Mouse (Mus musculus): Measurements from ENCODE around the gene Klrb1.
"Not testable (repeated sequence)": the region's sequence is repeated elsewhere in the genome, so short reads cannot be mapped to it uniquely, and the experiment has no call there.

Gene Klrb1

DNA sequence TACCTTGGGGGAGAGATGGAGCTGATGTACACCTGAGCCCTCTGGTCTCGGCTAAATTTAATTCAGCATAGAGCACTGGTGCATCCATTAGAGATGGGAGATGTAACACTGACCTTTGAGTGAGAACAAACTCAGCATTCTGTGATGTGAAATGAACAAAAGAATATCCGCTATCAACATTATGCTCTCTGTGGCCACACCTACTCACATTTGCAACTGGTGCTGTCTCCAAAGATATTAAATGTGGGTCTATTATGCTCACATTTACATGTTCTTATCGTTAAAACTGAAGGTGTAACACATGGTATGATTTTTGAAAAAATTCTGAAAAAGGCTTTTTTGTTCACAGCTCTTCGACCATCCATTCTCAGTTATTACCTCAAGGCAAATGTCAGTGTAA lies at the start of gene Klrb1:
Klrb1 (minus strand) TSS at position 101 of the 400 bp plus-strand sequence.
- DNase-seq (ENCODE audit: low spot score in 2 of 2), result no peak

- DNase-seq (ENCODE audit: low spot score in 2 of 2), result peak in 1 of 2 experiments; percentile 17
These were observed 46.8 kb upstream of the Klrb1 start for GRCm38 (mm10) chr6:128769481-128770253.

GRCm38 (mm10) chr6:128768047-128768446 lies 45.2 kb upstream of the Klrb1 start:
- no peak for DNase-seq (ENCODE audit: low spot score in 2 of 2)

GRCm38 (mm10) chr6:128766486-128767254 lies 43.8 kb upstream of the Klrb1 start:
- DNase-seq (ENCODE audit: low spot score in 2 of 2), result peak; percentile 74 to 77

- no peak for DNase-seq (ENCODE audit: low spot score in 2 of 2)
These were observed 42.4 kb upstream of the Klrb1 start for GRCm38 (mm10) chr6:128765211-128765610.

- no peak for DNase-seq (ENCODE audit: low spot score in 2 of 2)
These were observed 41.7 kb upstream of the Klrb1 start for GRCm38 (mm10) chr6:128764598-128764997.

DNA sequence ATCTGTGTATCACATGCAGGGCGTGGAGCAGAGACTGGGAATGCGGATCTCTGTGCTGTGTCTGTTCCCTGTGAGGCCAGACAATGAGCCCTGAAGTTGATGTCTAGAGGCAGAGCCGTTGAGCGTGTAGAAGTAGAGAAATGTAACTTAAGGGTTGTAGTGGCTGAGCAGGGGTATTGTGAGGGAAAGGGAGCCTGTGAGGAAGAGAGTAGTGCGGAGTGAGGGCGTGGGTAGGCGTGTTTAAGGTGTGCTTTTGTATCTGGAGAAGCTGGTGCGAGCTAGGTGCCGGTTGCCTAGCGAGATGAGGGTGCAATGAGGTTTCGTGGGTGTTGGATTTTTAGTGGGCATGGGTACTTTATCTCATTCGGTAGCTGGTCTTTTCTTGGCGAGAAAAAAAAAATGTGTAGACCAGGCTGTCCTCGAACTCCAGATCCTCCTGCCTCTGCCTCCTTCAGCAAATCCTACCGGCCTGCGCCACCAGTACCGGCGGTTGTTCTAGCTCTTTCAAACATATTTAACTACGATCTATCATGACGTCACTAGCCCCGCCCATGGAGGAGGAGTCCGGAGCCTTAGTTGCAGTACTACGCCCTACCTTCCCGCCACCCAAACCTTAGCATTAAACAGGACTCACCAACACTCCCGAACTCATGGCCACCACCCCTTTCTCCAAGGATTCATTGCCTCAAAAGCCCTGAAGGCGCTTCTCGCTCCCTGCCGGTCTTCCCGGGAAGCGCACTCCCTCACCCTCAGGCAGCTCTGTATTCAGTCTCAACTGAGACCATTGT lies 41.1 kb upstream of the Klrb1 start:
- peak; percentile 95 to 97 for DNase-seq (ENCODE audit: low spot score in 2 of 2)

GRCm38 (mm10) chr6:128762892-128763670 lies 40.2 kb upstream of the Klrb1 start:
- DNase-seq (ENCODE audit: low spot score in 2 of 2), result peak in 1 of 2 experiments; percentile 41

GRCm38 (mm10) chr6:128761144-128761540 lies 38.3 kb upstream of the Klrb1 start:
- DNase-seq (ENCODE audit: low spot score in 2 of 2), result no peak

DNA sequence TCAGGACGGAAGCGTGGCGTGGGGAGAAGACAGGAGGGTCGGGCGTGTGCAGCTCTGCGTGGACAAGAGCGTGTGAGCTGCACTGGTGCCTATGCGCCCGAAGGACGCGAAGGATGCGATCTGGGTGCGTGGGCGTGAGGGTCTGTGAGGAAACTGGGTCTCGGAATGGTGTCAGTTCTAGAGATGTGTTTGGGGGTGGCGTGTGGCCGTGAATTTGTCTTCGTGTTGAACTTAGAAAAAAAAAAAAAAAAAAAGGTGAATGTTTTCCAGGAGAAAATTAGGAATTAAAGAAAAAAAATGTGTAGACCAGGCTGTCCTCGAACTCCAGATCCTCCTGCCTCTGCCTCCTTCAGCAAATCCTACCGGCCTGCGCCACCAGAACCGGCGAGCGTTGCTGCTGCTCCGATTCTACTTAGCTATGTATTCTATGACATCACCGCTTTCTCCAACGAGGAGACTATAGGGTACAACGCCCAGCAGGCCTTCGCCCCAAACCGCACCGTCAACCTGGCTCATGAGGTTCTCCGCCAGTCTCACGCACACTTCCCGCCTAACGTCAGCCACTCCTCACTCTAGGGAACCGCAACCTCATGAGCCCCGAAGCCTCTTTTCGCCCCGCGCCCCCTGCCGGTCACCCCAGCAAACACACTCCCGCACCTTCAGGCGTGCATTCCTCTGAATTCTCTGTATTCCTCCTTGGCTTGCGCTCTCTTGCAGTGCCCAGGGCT lies 37.7 kb upstream of the Klrb1 start:
- peak; percentile 89 to 90 for DNase-seq (ENCODE audit: low spot score in 2 of 2)

- DNase-seq (ENCODE audit: low spot score in 2 of 2), result peak; percentile 90 to 92
These were observed 37.2 kb upstream of the Klrb1 start for GRCm38 (mm10) chr6:128760016-128760415.

DNA sequence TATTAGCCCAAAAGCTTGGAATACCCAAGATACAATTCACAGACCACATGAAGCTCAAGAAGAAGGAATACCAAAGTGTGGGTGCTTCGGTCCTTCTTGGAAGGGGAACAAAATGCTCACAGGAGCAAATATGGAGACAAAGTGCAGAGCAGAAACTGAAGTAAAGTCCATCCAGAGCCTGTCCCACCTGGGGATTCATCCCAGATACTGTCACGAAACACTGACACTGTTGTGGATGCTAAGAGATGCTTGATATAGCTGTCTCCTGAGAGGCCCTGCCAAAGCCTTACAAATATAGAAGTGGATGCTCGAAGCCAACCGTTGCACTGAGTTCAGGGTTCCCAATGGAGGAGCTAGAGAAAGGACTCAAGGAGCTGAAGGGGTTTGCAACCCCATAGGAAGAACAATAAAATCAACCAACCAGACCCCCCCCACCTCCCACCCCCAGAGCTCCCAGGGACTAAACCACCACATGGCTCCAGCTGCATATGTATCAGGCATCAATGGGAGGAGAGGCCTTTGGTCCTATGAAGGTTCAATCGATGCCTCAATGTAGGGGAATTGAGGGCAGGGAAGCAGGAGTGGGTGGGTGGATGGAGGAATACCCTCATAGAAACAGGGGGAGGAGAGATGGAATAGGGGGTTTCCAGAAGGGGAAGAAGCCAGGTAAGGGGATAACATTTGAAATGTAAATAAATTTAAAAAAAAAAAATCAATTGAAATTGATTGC lies 36.5 kb upstream of the Klrb1 start:
- no peak for DNase-seq (ENCODE audit: low spot score in 2 of 2)

DNA sequence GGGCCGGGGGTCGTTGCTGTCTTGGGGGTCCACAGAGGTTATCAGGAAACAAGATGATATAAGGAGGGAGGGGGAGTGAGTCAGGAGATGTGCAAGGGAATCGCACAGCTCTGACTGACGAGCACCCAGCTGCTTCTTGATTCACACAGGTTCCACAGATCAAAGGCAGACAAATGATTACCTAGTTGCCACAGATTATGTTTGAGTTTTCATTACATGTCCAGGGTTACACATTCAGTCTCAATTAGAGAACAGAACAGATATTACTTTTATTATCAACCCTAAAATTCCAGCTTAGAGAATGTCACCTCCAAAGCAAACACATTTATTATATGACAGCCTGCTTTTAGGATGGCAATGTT lies 32.5 kb upstream of the Klrb1 start:
- not testable (repeated sequence) for DNase-seq (ENCODE audit: low spot score in 2 of 2)

GRCm38 (mm10) chr6:128754748-128755401 lies 32.0 kb upstream of the Klrb1 start:
- not testable (repeated sequence) for DNase-seq (ENCODE audit: low spot score in 2 of 2)

- not testable (repeated sequence) for DNase-seq (ENCODE audit: low spot score in 2 of 2)
These were observed 31.4 kb upstream of the Klrb1 start for GRCm38 (mm10) chr6:128754265-128754664.

GRCm38 (mm10) chr6:128753610-128754224 lies 30.9 kb upstream of the Klrb1 start:
- DNase-seq (ENCODE audit: low spot score in 2 of 2), result peak; percentile 73 to 80

- not testable (repeated sequence) for DNase-seq (ENCODE audit: low spot score in 2 of 2)
These were observed 24.1 kb upstream of the Klrb1 start for GRCm38 (mm10) chr6:128747006-128747405.

DNA sequence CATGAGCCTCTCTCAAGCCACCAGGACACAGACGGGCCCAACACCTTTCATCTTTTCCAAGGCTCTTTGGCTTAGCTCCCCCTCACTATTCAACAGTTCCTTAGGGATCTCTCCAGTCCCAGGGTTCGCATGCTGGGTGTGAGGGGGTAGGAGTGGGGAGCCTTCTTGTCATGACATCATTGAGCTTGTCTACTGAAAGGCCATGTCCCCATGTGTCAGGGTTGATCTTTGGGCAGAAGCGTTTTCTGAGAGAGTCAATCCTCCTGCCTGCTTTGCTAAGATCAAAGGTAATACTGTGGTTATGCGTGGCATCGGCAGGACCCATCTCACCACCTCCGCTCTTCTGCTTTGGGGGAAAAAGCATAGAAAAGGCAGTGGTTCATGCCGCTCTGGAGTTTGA lies 14.6 kb upstream of the Klrb1 start:
- DNase-seq (ENCODE audit: low spot score in 2 of 2), result peak; percentile 45 to 57

DNA sequence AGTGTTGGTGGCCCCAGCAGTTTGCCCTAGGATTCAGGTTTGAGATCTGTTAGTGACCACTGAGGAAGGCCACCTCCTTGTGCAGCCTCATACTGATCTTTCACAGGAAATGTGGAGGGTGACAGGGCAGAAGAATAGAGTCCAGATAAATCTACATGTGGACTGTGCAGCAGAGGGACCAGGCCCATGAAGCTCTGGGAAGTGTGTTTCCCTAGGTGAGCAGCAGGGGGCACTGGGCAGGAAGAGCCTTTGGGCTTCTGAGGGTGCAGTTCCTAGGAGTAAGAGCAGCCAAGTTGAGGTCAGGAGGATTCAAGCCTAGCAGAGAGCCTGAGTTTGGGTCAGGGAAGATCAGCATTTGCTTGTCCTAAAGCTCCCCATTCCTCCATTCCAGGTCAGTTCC lies 13.2 kb upstream of the Klrb1 start:
- DNase-seq (ENCODE audit: low spot score in 2 of 2), result peak in 1 of 2 experiments; percentile 39
